Mouse (Mus musculus): ENCODE measurements around the gene Leng8.

DNA sequence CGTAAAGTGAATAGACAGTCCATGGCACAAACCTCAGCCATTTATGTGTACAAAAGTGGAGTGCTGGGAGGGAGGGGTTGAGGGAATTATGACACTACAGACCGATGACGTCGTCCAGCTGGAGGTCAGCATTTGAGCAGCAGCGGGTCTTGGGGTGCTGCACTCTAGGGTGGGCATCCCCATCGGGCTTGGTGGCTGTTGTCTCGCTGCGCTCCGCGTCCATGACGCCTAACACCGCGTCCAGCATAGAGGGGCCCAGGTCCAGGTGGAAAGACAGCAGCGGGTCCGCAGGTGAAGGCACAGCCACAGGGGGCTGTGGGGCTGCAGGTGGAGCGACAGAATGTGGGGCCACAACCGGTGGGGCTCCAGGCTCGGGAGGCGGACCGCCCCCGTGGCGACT lies 14.4 kb downstream of the Leng8 start:
- TF ChIP-seq CTCF (IDR thresholded peaks at IDR 0.05; ENCODE audit: low read depth) (no peak), EP300 (optimal IDR thresholded peaks at IDR 0.05) (no peak)

Data from stomach, postnatal 0 days (tissue).